Mouse (Mus musculus) CH12.LX (cell line): ENCODE data around the gene Pde4d.

Source experiments
- CTCF ChIP-seq, 2 experiments: IDR thresholded peaks in 1 of 2; conservative IDR thresholded peaks in 1 of 2; 2 replicates each; pipeline ENCODE4 v1.5.1; 2011 to 2012; ENCODE audit warnings: low read depth in 2 of 2, low read length in 2 of 2, improper control_type of control experiment in 1 of 2, inconsistent platforms in 1 of 2, mild to moderate bottlenecking in 1 of 2, moderate library complexity in 1 of 2
- HCFC1 ChIP-seq: IDR thresholded peaks from 2 replicates; pipeline ENCODE4 v1.6.1; 2012; ENCODE audit warnings: low read depth, mild to moderate bottlenecking, inconsistent platforms, low read length, improper control_type of control experiment
- NELFE ChIP-seq: IDR thresholded peaks from 2 replicates; pipeline ENCODE4 v1.6.1; 2011; ENCODE audit warnings: low read depth, low read length, improper control_type of control experiment
- POLR2A ChIP-seq: IDR thresholded peaks from 2 replicates; pipeline ENCODE4 v1.6.1; 2011; ENCODE audit warnings: low read depth, mild to moderate bottlenecking, improper control_type of control experiment, low read length
- UBTF ChIP-seq: IDR thresholded peaks from 2 replicates; pipeline ENCODE4 v1.6.1; 2012; ENCODE audit warnings: low read depth, mild to moderate bottlenecking, inconsistent platforms, low read length, improper control_type of control experiment, moderate library complexity

DNA sequence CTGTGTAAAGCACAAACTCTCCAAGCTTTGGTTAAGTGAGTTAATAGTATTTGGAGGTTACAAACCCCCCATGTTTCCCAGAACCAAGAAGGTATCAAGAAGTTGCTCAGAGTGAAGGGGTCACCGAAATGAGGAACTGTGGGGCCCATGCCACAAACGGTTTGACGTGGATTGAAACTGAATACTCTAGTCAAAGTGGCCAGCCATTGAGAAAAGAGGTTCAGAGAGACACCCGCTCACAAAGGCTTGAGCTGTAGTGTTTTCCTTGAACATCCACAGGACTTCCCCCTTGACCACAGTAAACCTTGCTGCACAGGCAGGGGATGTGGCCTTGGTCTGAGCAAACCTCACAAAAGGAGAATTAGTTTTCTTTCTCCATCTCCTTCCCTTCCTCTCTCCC lies 45.4 kb upstream of the Pde4d start:
- TF ChIP-seq CTCF (conservative IDR thresholded peaks at IDR 0.05 in 1 of 2, IDR thresholded peaks at IDR 0.05 in 1 of 2; ENCODE audit: low read depth in 2 of 2, low read length in 2 of 2) (no peak), POLR2A (no peak), UBTF (no peak), HCFC1 (no peak), NELFE (no peak)
